Mouse (Mus musculus) C3H10T1/2 (cell line): ENCODE data around the gene Krtap4-9. TPM values are rescaled to one million over a fixed set of nuclear protein-coding genes. Genes with fewer than 3 reads are reported as not detected.

Experiments
- polyA plus RNA-seq, 2 experiments: library from polyadenylated mRNA; unstranded; fragments of >200 nt; fragmentation: generic; extraction: Trizol; gene quantifications; one replicate each; pipeline ENCODE4 v1.2.1; 2012; ENCODE audit warnings: missing spikeins in 2 of 2

Gene Krtap4-9
- not detected for polyA plus RNA-seq

DNA sequence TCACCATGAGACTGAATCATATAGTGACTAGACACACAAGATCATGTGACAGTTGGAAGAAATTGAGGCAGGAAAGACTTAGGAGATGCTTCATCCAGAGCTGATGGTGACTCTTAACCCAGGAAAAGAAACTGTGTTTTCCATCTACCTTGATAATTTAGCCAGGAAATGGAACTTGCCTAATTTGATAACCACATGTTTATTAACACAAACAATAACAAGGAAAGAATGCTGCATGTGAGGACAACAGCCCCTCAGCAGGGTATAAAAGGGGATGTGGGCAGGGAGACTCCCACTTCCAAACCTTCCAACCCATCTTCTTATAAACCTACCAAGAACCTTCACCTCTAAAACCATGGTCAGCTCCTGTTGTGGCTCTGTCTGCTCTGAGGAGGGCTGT lies at the start of gene Krtap4-9:
Gene Krtap4-9, plus strand, starts transcription at position 301 of the 400 bp plus-strand sequence.

DNA sequence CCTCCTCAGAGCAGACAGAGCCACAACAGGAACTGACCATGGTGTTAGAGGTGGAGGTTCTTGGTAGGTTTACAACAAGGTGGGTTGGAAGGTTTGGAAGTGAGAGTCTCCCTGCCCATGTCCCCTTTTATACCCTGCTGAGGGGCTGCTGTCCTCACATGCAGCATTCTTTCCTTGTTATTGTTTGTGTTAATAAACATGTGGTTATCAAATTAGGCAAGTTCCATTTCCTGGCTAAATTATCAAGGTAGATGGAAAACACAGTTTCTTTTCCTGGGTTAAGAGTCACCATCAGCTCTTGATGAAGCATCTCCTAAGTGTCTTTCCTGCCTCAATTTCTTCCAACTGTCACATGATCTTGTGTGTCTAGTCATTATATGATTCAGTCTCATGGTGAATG lies 12.2 kb upstream of the Krtap4-9 start, which contains the start of gene Gm11595:
Gene Gm11595, minus strand, starts transcription at position 101 of the 400 bp plus-strand sequence.

DNA sequence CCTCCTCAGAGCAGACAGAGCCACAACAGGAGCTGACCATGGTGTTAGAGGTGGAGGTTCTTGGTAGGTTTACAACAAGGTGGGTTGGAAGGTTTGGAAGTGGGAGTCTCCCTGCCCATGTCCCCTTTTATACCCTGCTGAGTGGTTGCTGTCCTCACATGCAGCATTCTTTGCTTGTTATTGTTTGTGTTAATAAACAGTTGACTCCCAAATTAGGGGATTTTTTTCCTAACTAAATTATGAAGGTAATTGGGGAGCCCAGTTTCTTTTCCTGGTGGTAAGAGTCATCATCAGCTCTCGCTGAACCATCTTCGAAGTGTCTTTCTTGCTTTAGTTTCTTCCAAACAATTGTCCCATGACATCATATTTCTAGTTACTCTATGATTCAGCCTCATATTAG lies 4.4 kb upstream of the Krtap4-9 start, which contains the start of gene Krtap4-8:
Gene Krtap4-8, minus strand, starts transcription at position 101 of the 400 bp plus-strand sequence.

DNA sequence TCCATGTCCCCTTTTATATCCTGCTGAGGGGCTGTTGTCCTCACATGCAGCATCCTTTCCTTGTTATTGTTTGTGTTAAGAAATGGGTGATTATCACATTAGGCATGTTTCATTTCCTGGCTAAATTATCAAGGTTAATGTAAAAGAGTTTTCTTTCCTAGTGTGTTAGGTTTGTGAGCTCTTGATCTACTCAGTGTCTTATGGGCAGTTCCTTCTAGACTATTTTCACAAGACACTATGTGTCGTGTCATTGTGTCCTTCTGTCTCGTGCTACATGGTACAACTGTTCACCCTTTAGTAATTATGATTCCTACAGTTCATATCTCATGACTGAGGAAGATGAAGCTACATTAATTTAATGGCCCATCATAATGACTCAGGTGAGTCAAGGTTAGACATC lies 8.4 kb downstream of the Krtap4-9 start, which contains the start of gene Gm11596:
Gene Gm11596, minus strand, starts transcription at position 101 of the 400 bp plus-strand sequence.

DNA sequence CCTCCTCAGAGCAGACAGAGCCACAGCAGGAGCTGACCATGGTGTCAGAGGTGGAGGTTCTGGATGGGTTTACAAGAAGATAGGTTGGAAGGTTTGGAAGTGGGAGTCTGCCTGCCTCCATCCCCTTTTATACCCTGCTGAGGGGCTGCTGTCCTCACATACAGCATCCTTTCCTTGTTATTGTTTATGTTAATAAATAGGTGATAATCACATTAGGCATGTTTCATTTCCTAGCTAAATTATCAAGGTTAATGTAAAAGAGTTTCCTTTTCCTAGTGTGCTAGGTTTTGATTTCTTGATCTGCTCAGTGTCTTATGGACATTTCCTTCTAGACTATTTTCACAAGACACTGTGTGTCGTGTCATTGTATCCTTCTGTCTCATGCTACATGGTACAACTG lies 13.8 kb downstream of the Krtap4-9 start, which contains the start of gene Gm11569:
Gene Gm11569, minus strand, starts transcription at position 101 of the 400 bp plus-strand sequence.

DNA sequence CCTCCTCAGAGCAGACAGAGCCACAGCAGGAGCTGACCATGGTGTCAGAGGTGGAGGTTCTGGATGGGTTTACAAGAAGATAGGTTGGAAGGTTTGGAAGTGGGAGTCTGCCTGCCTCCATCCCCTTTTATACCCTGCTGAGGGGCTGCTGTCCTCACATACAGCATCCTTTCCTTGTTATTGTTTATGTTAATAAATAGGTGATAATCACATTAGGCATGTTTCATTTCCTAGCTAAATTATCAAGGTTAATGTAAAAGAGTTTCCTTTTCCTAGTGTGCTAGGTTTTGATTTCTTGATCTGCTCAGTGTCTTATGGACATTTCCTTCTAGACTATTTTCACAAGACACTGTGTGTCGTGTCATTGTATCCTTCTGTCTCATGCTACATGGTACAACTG lies 19.3 kb downstream of the Krtap4-9 start, which contains the start of gene Gm11554:
Gene Gm11554, minus strand, starts transcription at position 101 of the 400 bp plus-strand sequence.

DNA sequence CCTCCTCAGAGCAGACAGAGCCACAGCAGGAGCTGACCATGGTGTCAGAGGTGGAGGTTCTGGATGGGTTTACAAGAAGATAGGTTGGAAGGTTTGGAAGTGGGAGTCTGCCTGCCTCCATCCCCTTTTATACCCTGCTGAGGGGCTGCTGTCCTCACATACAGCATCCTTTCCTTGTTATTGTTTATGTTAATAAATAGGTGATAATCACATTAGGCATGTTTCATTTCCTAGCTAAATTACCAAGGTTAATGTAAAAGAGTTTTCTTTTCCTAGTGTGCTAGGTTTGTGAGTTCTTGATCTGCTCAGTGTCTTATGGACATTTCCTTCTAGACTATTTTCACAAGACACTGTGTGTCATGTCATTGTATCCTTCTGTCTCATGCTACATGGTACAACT lies 24.8 kb downstream of the Krtap4-9 start, which contains the start of gene Krtap4-13:
Gene Krtap4-13, minus strand, starts transcription at position 101 of the 400 bp plus-strand sequence.

DNA sequence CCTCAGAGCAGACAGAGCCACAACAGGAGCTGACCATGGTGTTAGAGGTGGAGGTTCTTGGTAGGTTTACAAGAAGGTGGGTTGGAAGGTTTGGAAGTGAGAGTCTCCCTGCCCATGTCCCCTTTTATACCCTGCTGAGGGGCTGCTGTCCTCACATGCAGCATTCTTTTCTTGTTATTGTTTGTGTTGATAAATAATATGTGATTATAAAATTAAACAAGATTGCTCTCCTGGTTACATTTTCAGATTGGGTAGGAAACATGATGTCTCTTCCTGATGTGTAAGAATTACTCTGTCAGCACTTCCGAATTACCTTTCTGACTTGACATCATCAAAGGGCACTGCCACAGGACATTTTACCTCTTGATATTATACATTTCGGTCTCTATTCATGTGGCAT lies 30.6 kb downstream of the Krtap4-9 start, which contains the start of gene Gm11564:
Gene Gm11564, minus strand, starts transcription at position 101 of the 400 bp plus-strand sequence.

Other genes starting within 250 kb of the Krtap4-9 start
- gene Krt40, start 242.0 kb upstream of the Krtap4-9 start, polyA plus RNA-seq = not detected
- not detected for gene Krtap3-3, start 234.3 kb upstream of the Krtap4-9 start, polyA plus RNA-seq
- gene Krtap3-2, start 228.3 kb upstream of the Krtap4-9 start, polyA plus RNA-seq = not detected
- not detected for gene Gm11939, start 225.7 kb upstream of the Krtap4-9 start, polyA plus RNA-seq
- not detected for gene Krtap3-1, start 218.6 kb upstream of the Krtap4-9 start, polyA plus RNA-seq
- under 1 TPM in 1 of 2 experiments, not detected in 1; 0.06 TPM for gene Krtap1-5, start 204.2 kb upstream of the Krtap4-9 start, polyA plus RNA-seq
- gene Krtap1-4, start 201.5 kb upstream of the Krtap4-9 start, polyA plus RNA-seq = not detected
- gene Krtap1-3, start 193.9 kb upstream of the Krtap4-9 start, polyA plus RNA-seq = not detected
- not detected for gene Krtap9-3, start 187.1 kb upstream of the Krtap4-9 start, polyA plus RNA-seq
- gene Gm11938, start 181.9 kb upstream of the Krtap4-9 start, polyA plus RNA-seq = not detected
- gene Gm11937, start 175.0 kb upstream of the Krtap4-9 start, polyA plus RNA-seq = not detected
- gene Krtap2-4, start 170.4 kb upstream of the Krtap4-9 start, polyA plus RNA-seq = not detected
- not detected for gene Gm11562, start 164.8 kb upstream of the Krtap4-9 start, polyA plus RNA-seq
- gene Krtap4-1, start 157.0 kb upstream of the Krtap4-9 start, polyA plus RNA-seq = not detected
- gene Krtap4-2, start 150.1 kb upstream of the Krtap4-9 start, polyA plus RNA-seq = not detected
- not detected for gene Krtap4-7, start 141.1 kb upstream of the Krtap4-9 start, polyA plus RNA-seq
- not detected for gene Gm11555, start 135.0 kb upstream of the Krtap4-9 start, polyA plus RNA-seq
- not detected for gene Gm11563, start 126.2 kb upstream of the Krtap4-9 start, polyA plus RNA-seq
- not detected for gene Krtap4-6, start 119.2 kb upstream of the Krtap4-9 start, polyA plus RNA-seq
- gene Gm14190, start 94.5 kb upstream of the Krtap4-9 start, polyA plus RNA-seq = not detected
- not detected for gene Gm14180, start 50.9 kb upstream of the Krtap4-9 start, polyA plus RNA-seq
- gene Gm11595, start 12.3 kb upstream of the Krtap4-9 start, polyA plus RNA-seq = not detected
- not detected for gene Krtap4-8, start 4.5 kb upstream of the Krtap4-9 start, polyA plus RNA-seq
- not detected for gene Gm11596, start 8.3 kb downstream of the Krtap4-9 start, polyA plus RNA-seq
- gene Gm11569, start 13.7 kb downstream of the Krtap4-9 start, polyA plus RNA-seq = not detected
- gene Gm11554, start 19.2 kb downstream of the Krtap4-9 start, polyA plus RNA-seq = not detected
- not detected for gene Krtap4-13, start 24.7 kb downstream of the Krtap4-9 start, polyA plus RNA-seq
- not detected for gene Gm11564, start 30.5 kb downstream of the Krtap4-9 start, polyA plus RNA-seq
- gene 2300003K06Rik, start 52.9 kb downstream of the Krtap4-9 start, polyA plus RNA-seq = not detected
- not detected for gene Krtap4-16, start 66.4 kb downstream of the Krtap4-9 start, polyA plus RNA-seq
- not detected for gene Gm11568, start 72.7 kb downstream of the Krtap4-9 start, polyA plus RNA-seq
- gene Gm11559, start 79.3 kb downstream of the Krtap4-9 start, polyA plus RNA-seq = not detected
- not detected for gene Krtap9-1, start 88.2 kb downstream of the Krtap4-9 start, polyA plus RNA-seq
- not detected for gene Gm11567, start 94.0 kb downstream of the Krtap4-9 start, polyA plus RNA-seq
- gene Krtap31-1, start 122.7 kb downstream of the Krtap4-9 start, polyA plus RNA-seq = not detected
- not detected for gene Gm11565, start 129.6 kb downstream of the Krtap4-9 start, polyA plus RNA-seq
- gene Krtap31-2, start 151.1 kb downstream of the Krtap4-9 start, polyA plus RNA-seq = not detected
- not detected for gene Krtap9-5, start 163.3 kb downstream of the Krtap4-9 start, polyA plus RNA-seq
- gene Krtap29-1, start 193.9 kb downstream of the Krtap4-9 start, polyA plus RNA-seq = not detected
- not detected for gene Krtap16-1, start 201.4 kb downstream of the Krtap4-9 start, polyA plus RNA-seq
- not detected for gene Krtap17-1, start 208.8 kb downstream of the Krtap4-9 start, polyA plus RNA-seq
- gene Krt33a, start 231.0 kb downstream of the Krtap4-9 start, polyA plus RNA-seq = not detected
- gene Krt33b, start 244.7 kb downstream of the Krtap4-9 start, polyA plus RNA-seq = under 1 TPM in 1 of 2 experiments, not detected in 1; 0.05 TPM